Mouse (Mus musculus) MEL (cell line): ENCODE measurements around the gene Lrrc39. TPM values are rescaled to one million over a fixed set of nuclear protein-coding genes. Genes with fewer than 3 reads are reported as not detected.

Experiments
- DNase-seq: peaks from one replicate; pipeline ENCODE4 v3.0.0; 2011; ENCODE audit warnings: low read depth, low spot score
- H3K27ac ChIP-seq: 2 replicates; pipeline ENCODE4 v1.5.1; 2012; ENCODE audit warnings: low read depth, mild to moderate bottlenecking, control low read depth, low read length, moderate library complexity; ENCODE audit not compliant: control insufficient read depth
- H3K27me3 ChIP-seq, 2 experiments: fragments of 150-350 bp in 1 of 2; sonication (generic) in 1 of 2; 2 replicates each; pipeline ENCODE4 v1.6.1; 2012; ENCODE audit warnings: low read length in 2 of 2, mild to moderate bottlenecking in 2 of 2, improper control_type of control experiment in 1 of 2, moderate library complexity in 1 of 2; ENCODE audit not compliant: insufficient read depth in 2 of 2, control insufficient read depth in 1 of 2
- H3K36me3 ChIP-seq, 2 experiments: 2 replicates each; pipeline ENCODE4 v1.6.1; 2012 to 2014; ENCODE audit warnings: low read length in 2 of 2, improper control_type of control experiment in 1 of 2, inconsistent platforms in 1 of 2, mild to moderate bottlenecking in 1 of 2; ENCODE audit not compliant: insufficient read depth in 2 of 2, control insufficient read depth in 1 of 2
- H3K4me1 ChIP-seq, 2 experiments: fragments of 150-350 bp in 1 of 2; sonication (generic) in 1 of 2; 2 replicates each; pipeline ENCODE4 v1.6.1; 2012; ENCODE audit warnings: low read length in 2 of 2, improper control_type of control experiment in 1 of 2, mild to moderate bottlenecking in 1 of 2; ENCODE audit not compliant: insufficient read depth in 2 of 2, control insufficient read depth in 1 of 2
- H3K4me3 ChIP-seq, 2 experiments: fragments of 150-350 bp in 1 of 2; sonication (generic) in 1 of 2; 2 replicates each; pipeline ENCODE4 v1.5.1; 2012; ENCODE audit warnings: low read depth in 2 of 2, low read length in 2 of 2, mild to moderate bottlenecking in 2 of 2, moderate library complexity in 2 of 2, control low read depth in 1 of 2, improper control_type of control experiment in 1 of 2; ENCODE audit not compliant: control insufficient read depth in 1 of 2, insufficient read depth in 1 of 2
- H3K79me2 ChIP-seq: 2 replicates; pipeline ENCODE4 v1.6.1; 2012; ENCODE audit warnings: mild to moderate bottlenecking, low read length, moderate library complexity; ENCODE audit not compliant: control insufficient read depth, poor library complexity, insufficient read depth
- H3K9ac ChIP-seq: 2 replicates; pipeline ENCODE4 v1.6.1; 2012; ENCODE audit warnings: low read depth, mild to moderate bottlenecking, control low read depth, low read length, moderate library complexity; ENCODE audit not compliant: control insufficient read depth, poor library complexity, severe bottlenecking
- H3K9me3 ChIP-seq: fragments of 150-350 bp; sonication (generic); replicated peaks from 2 replicates; pipeline ENCODE4 v1.6.1; 2012; ENCODE audit warnings: mild to moderate bottlenecking, low read length, improper control_type of control experiment, moderate library complexity; ENCODE audit not compliant: insufficient read depth
- CHD2 ChIP-seq: IDR thresholded peaks from 2 replicates; pipeline ENCODE4 v1.6.1; 2011; ENCODE audit warnings: low read length, improper control_type of control experiment
- CTCF ChIP-seq, 3 experiments: IDR thresholded peaks in 2 of 3; conservative IDR thresholded peaks in 1 of 3; 2 replicates each; pipeline ENCODE4 v1.5.1; 2011 to 2012; ENCODE audit warnings: low read length in 3 of 3, low read depth in 2 of 3, mild to moderate bottlenecking in 2 of 3, improper control_type of control experiment in 1 of 3, inconsistent platforms in 1 of 3, mixed read lengths in 1 of 3, moderate library complexity in 1 of 3; ENCODE audit not compliant: control insufficient read depth in 1 of 3, insufficient read depth in 1 of 3, poor library complexity in 1 of 3, severe bottlenecking in 1 of 3
- E2F4 ChIP-seq: IDR thresholded peaks from 2 replicates; pipeline ENCODE4 v1.6.1; 2011; ENCODE audit warnings: low read depth, low read length, improper control_type of control experiment, borderline replicate concordance
- ELF1 ChIP-seq: IDR thresholded peaks from 2 replicates; pipeline ENCODE4 v1.6.1; 2014; ENCODE audit warnings: low read depth, mild to moderate bottlenecking, inconsistent platforms, low read length, improper control_type of control experiment, moderate library complexity
- ETS1 ChIP-seq: IDR thresholded peaks from 2 replicates; pipeline ENCODE4 v1.6.1; 2012; ENCODE audit warnings: low read depth, mild to moderate bottlenecking, inconsistent platforms, low read length, improper control_type of control experiment, moderate library complexity
- GABPA ChIP-seq: IDR thresholded peaks from 2 replicates; pipeline ENCODE4 v1.6.1; 2012; ENCODE audit warnings: low read depth, mild to moderate bottlenecking, inconsistent platforms, low read length, improper control_type of control experiment, moderate library complexity
- GATA1 ChIP-seq: IDR thresholded peaks from 2 replicates; pipeline ENCODE4 v1.6.1; 2011; ENCODE audit warnings: low read depth, low read length, improper control_type of control experiment
- MAFK ChIP-seq: IDR thresholded peaks from 2 replicates; pipeline ENCODE4 v1.6.1; 2011; ENCODE audit warnings: low read depth, mild to moderate bottlenecking, low read length, improper control_type of control experiment, borderline replicate concordance
- MAZ ChIP-seq: IDR thresholded peaks from 2 replicates; pipeline ENCODE4 v1.6.1; 2012; ENCODE audit warnings: low read depth, mild to moderate bottlenecking, inconsistent platforms, low read length, improper control_type of control experiment
- MEF2A ChIP-seq: IDR thresholded peaks from 2 replicates; pipeline ENCODE4 v1.6.1; 2014; ENCODE audit warnings: low read depth, mild to moderate bottlenecking, inconsistent platforms, low read length, improper control_type of control experiment; ENCODE audit not compliant: poor library complexity, insufficient replicate concordance, severe bottlenecking; ENCODE audit errors: extremely low read depth
- MYB ChIP-seq: IDR thresholded peaks from 2 replicates; pipeline ENCODE4 v1.6.1; 2011; ENCODE audit warnings: mild to moderate bottlenecking, low read depth, low read length, improper control_type of control experiment
- MYC ChIP-seq: IDR thresholded peaks from 2 replicates; pipeline ENCODE4 v1.6.1; 2011; ENCODE audit warnings: low read depth, mild to moderate bottlenecking, low read length, improper control_type of control experiment, moderate library complexity
- NELFE ChIP-seq: IDR thresholded peaks from 2 replicates; pipeline ENCODE4 v1.6.1; 2011; ENCODE audit warnings: low read depth, low read length, improper control_type of control experiment
- NRF1 ChIP-seq: IDR thresholded peaks from 2 replicates; pipeline ENCODE4 v1.6.1; 2014; ENCODE audit warnings: low read depth, mild to moderate bottlenecking, inconsistent platforms, low read length, improper control_type of control experiment, moderate library complexity; ENCODE audit not compliant: poor library complexity, insufficient read depth, severe bottlenecking
- POLR2A ChIP-seq, 2 experiments: IDR thresholded peaks; 2 replicates each; pipeline ENCODE4 v1.6.1; 2011 to 2012; ENCODE audit warnings: low read length in 2 of 2, mild to moderate bottlenecking in 2 of 2, control low read depth in 1 of 2, improper control_type of control experiment in 1 of 2, low read depth in 1 of 2, moderate library complexity in 1 of 2; ENCODE audit not compliant: control insufficient read depth in 1 of 2, insufficient read depth in 1 of 2, poor library complexity in 1 of 2
- POLR2AphosphoS2 ChIP-seq: IDR thresholded peaks from 2 replicates; pipeline ENCODE4 v1.6.1; 2011; ENCODE audit warnings: low read length, improper control_type of control experiment
- POLR2AphosphoS5 ChIP-seq: IDR thresholded peaks from 2 replicates; pipeline ENCODE4 v1.6.1; 2012; ENCODE audit warnings: low read depth, borderline replicate concordance, mild to moderate bottlenecking, inconsistent platforms, low read length, moderate library complexity, mixed read lengths
- RAD21 ChIP-seq: IDR thresholded peaks from 2 replicates; pipeline ENCODE4 v1.6.1; 2011; ENCODE audit warnings: mild to moderate bottlenecking, low read depth, low read length, improper control_type of control experiment
- SIN3A ChIP-seq: IDR thresholded peaks from 2 replicates; pipeline ENCODE4 v1.6.1; 2012; ENCODE audit warnings: low read length, improper control_type of control experiment, inconsistent platforms
- SMC3 ChIP-seq: IDR thresholded peaks from 2 replicates; pipeline ENCODE4 v1.6.1; 2011; ENCODE audit warnings: low read depth, low read length, improper control_type of control experiment
- TBP ChIP-seq: IDR thresholded peaks from 2 replicates; pipeline ENCODE4 v1.8.0; 2011; ENCODE audit warnings: low read depth, low read length, improper control_type of control experiment
- TCF12 ChIP-seq: IDR thresholded peaks from 2 replicates; pipeline ENCODE4 v1.6.1; 2014; ENCODE audit warnings: low read depth, mild to moderate bottlenecking, inconsistent platforms, low read length, improper control_type of control experiment, moderate library complexity
- UBTF ChIP-seq: IDR thresholded peaks from 2 replicates; pipeline ENCODE4 v1.6.1; 2012; ENCODE audit warnings: low read depth, mild to moderate bottlenecking, inconsistent platforms, low read length, improper control_type of control experiment, moderate library complexity, borderline replicate concordance; ENCODE audit not compliant: insufficient read depth
- USF1 ChIP-seq: IDR thresholded peaks from 2 replicates; pipeline ENCODE4 v1.6.1; 2014; ENCODE audit warnings: low read depth, mild to moderate bottlenecking, inconsistent platforms, low read length, improper control_type of control experiment, moderate library complexity
- USF2 ChIP-seq, 2 experiments: IDR thresholded peaks; 2 replicates each; pipeline ENCODE4 v1.6.1; 2011 to 2012; ENCODE audit warnings: improper control_type of control experiment in 2 of 2, low read length in 2 of 2, borderline replicate concordance in 1 of 2, inconsistent platforms in 1 of 2, low read depth in 1 of 2, mild to moderate bottlenecking in 1 of 2; ENCODE audit not compliant: insufficient read depth in 1 of 2
- ZC3H11A ChIP-seq: IDR thresholded peaks from 2 replicates; pipeline ENCODE4 v1.6.1; 2012; ENCODE audit warnings: low read depth, mild to moderate bottlenecking, inconsistent platforms, low read length, improper control_type of control experiment
- ZMIZ1 ChIP-seq: IDR thresholded peaks from 2 replicates; pipeline ENCODE4 v1.6.1; 2012; ENCODE audit warnings: low read depth, mild to moderate bottlenecking, inconsistent platforms, low read length, improper control_type of control experiment, moderate library complexity
- ZNF384 ChIP-seq: IDR thresholded peaks from 2 replicates; pipeline ENCODE4 v1.6.1; 2012; ENCODE audit warnings: low read depth, mild to moderate bottlenecking, inconsistent platforms, low read length, improper control_type of control experiment
- polyA plus RNA-seq, 2 experiments: library from polyadenylated mRNA; stranded (reverse) in 1 of 2; unstranded in 1 of 2; fragments of >175 nt in 1 of 2; fragments of >200 nt in 1 of 2; gene quantifications; 2 replicates each; pipeline versions ENCODE4 v1.2.1 to v1.2.4; 2012; ENCODE audit warnings: low replicate concordance in 2 of 2, low read depth in 1 of 2; ENCODE audit not compliant: insufficient read length in 2 of 2, insufficient read depth in 1 of 2, missing spikeins in 1 of 2
- total RNA-seq: library from RNA; depleted of rRNA; stranded (reverse); fragments of 300-350 nt; gene quantifications from 2 replicates; pipeline ENCODE4 v1.2.3, GENCODE M21; 2012

Gene Lrrc39
- total and polyA plus RNA-seq, 3 experiments, result 0.40 to 0.65 TPM; not detected in 1

- Histone ChIP-seq H3K4me1 (peaks cover 0 to 3% of the 10 kb centered on the region in 2 experiments; a peak in 2 of 4 replicates), H3K4me3 (no peak overlapping the region), H3K9me3 (no peaks in the 10 kb centered on the region), H3K36me3 (peaks cover 0 to 3% of the 10 kb centered on the region in 2 experiments; a peak in 3 of 4 replicates), H3K9ac (no peak overlapping the region), H3K27me3 (no peaks in the 10 kb centered on the region), H3K27ac (no peak overlapping the region), H3K79me2 (no peaks in the 10 kb centered on the region)
- DNase-seq, result no peak
- no peak for TF ChIP-seq POLR2A (IDR thresholded peaks at IDR 0.05; ENCODE audit: control insufficient read depth in 1 of 2, insufficient read depth in 1 of 2, low read depth in 1 of 2, low read length in 2 of 2, poor library complexity in 1 of 2)
- no peak for TF ChIP-seq RAD21
- no peak for TF ChIP-seq E2F4
- no peak for TF ChIP-seq GABPA
- no peak for TF ChIP-seq USF2 (IDR thresholded peaks at IDR 0.05; ENCODE audit: borderline replicate concordance in 1 of 2, insufficient read depth in 1 of 2, low read depth in 1 of 2, low read length in 2 of 2)
- no peak for TF ChIP-seq CHD2
- no peak for TF ChIP-seq SMC3
- TF ChIP-seq ZC3H11A, result no peak
- TF ChIP-seq POLR2AphosphoS5, result no peak
Observed at GRCm38 (mm10) chr3:116530826-116531225, 31.9 kb upstream of the Lrrc39 start.

DNA sequence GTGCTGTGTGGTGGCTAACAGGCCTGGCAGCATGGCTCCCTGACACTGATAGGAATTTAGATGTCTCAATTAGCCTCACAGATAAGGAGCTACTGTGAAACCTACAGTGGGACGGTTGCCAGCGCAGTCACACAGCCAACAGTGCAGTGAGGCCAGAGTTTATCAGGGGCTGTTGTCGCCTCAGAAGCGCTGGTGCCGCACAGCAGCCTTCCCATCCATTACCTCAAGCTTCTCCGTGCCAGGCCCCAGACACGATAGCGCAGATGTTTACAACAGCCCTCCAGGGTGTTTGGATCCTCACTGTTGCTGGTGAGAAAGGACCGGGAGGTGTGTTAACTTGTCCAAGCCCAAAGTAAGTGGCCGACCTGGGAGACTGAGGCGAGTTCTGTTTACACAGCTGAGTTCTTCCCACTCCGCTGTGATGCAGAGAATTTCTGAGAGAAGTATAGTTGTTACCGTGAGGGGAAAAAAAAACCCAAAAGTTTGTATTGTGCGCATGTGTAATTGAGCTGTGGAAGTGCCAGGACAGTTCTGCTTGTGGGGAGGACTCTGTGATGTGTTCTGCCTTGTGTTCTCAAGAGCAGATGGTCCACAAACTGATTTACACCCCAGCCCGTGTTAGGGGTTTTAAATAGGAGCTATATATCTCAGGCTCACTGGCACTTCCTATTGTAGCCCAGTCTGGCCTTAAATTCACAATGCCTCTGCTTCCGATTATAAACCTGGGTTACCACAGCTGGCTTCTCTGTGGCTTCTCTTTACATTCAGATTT lies 26.2 kb upstream of the Lrrc39 start:
- Histone ChIP-seq H3K9me3 (no peaks in the 10 kb centered on the region), H3K79me2 (no peaks in the 10 kb centered on the region), H3K36me3 (peaks cover 0 to 12% of the 10 kb centered on the region in 2 experiments; a peak in 3 of 4 replicates), H3K9ac (no peak overlapping the region), H3K4me3 (no peak overlapping the region), H3K27me3 (no peaks in the 10 kb centered on the region), H3K27ac (peak overlapping the region; percentile 13; the same call in 1 of the 2 replicates), H3K4me1 (peaks cover 7 to 12% of the 10 kb centered on the region in 2 experiments)
- DNase-seq, result peak; percentile 88
- TF ChIP-seq MEF2A (no peak), ZC3H11A (no peak), UBTF (0 out of 2 replicates have a peak, but pooled peaks have one; percentile 85), USF1 (0 out of 2 replicates have a peak, but pooled peaks have one; percentile 20), CTCF (IDR thresholded peaks at IDR 0.05 in 2 of 3, conservative IDR thresholded peaks at IDR 0.05 in 1 of 3; ENCODE audit: control insufficient read depth in 1 of 3, insufficient read depth in 1 of 3, low read depth in 2 of 3, low read length in 3 of 3, poor library complexity in 1 of 3, severe bottlenecking in 1 of 3) (no peak), GABPA (no peak), ZNF384 (peak; percentile 8; the same call in 1 of the 2 replicates), MAFK (no peak), ETS1 (peak; percentile 81), NELFE (no peak), SIN3A (peak; percentile 76), MAZ (no peak), MYB (no peak), POLR2AphosphoS5 (no peak), POLR2AphosphoS2 (no peak), NRF1 (no peak), SMC3 (peak; percentile 28; the same call in 1 of the 2 replicates), MYC (0 out of 2 replicates have a peak, but pooled peaks have one; percentile 35), GATA1 (peak; percentile 86), TBP (peak; percentile 85), ELF1 (0 out of 2 replicates have a peak, but pooled peaks have one; percentile 24), TCF12 (peak; percentile 32; the same call in 1 of the 2 replicates), ZMIZ1 (no peak)
